Comparison of ENCODE assay signal across 10 mouse cellular contexts in genomic region chr5:90107036-90107435, GRCm38 (mm10).
"Had no signal": no experiment of that assay in that cellular context is flagged by ENCODE, and none has a peak within 500 bp of the region (broad histone marks: within the 10 kb centered on the region; RNA-seq: fewer than 3 reads in every experiment).

No protein-coding gene starts in this region.

- DNase-seq: kidney, adult 2 months; kidney, postnatal 25 days; layer of hippocampus, adult 9-11 months; liver; lung, embryonic 14.5 days; lung, postnatal 10 days; retina, postnatal 1 day; right cerebral cortex, postnatal 25 days; thymus, adult 18-20 months; thymus, postnatal 36 days had no signal
